Mouse (Mus musculus): Measurements from ENCODE around the gene Hoxb7.

Gene Hoxb7

GRCm38 (mm10) chr11:96287411-96287810, 988 bp downstream of the Hoxb7 start:
- no peak for DNase-seq

- no peak for DNase-seq
Observed at GRCm38 (mm10) chr11:96288455-96289221, 2.2 kb downstream of the Hoxb7 start.

- no peak for DNase-seq
Observed at GRCm38 (mm10) chr11:96289293-96289692, 2.9 kb downstream of the Hoxb7 start.

GRCm38 (mm10) chr11:96289837-96290236, 3.4 kb downstream of the Hoxb7 start:
- no peak for DNase-seq

- DNase-seq = no peak
Observed at GRCm38 (mm10) chr11:96290705-96291355, 4.4 kb downstream of the Hoxb7 start.

- no peak for DNase-seq
Observed at GRCm38 (mm10) chr11:96291681-96292564, 5.5 kb downstream of the Hoxb7 start, which contains the start of gene Hoxb6. Gene Hoxb6 (plus strand): TSS chr11:96292476.

GRCm38 (mm10) chr11:96292565-96293301, 6.3 kb downstream of the Hoxb7 start:
- DNase-seq = no peak

- no peak for DNase-seq
Observed at GRCm38 (mm10) chr11:96293302-96293921, 7.0 kb downstream of the Hoxb7 start.

- peak; percentile 70 for DNase-seq
Observed at GRCm38 (mm10) chr11:96294245-96295091, 8.0 kb downstream of the Hoxb7 start.

GRCm38 (mm10) chr11:96295092-96295835, 8.8 kb downstream of the Hoxb7 start:
- DNase-seq = no peak

GRCm38 (mm10) chr11:96296997-96297396, 10.6 kb downstream of the Hoxb7 start:
- no peak for DNase-seq

- DNase-seq = no peak
Observed at GRCm38 (mm10) chr11:96297428-96297827, 11.0 kb downstream of the Hoxb7 start.

- no peak for DNase-seq
Observed at GRCm38 (mm10) chr11:96297968-96298635, 11.7 kb downstream of the Hoxb7 start.

GRCm38 (mm10) chr11:96298895-96299667, 12.7 kb downstream of the Hoxb7 start:
- DNase-seq = peak; percentile 8

- no peak for DNase-seq
Observed at GRCm38 (mm10) chr11:96299781-96300180, 13.4 kb downstream of the Hoxb7 start.

- peak; percentile 4 for DNase-seq
Observed at GRCm38 (mm10) chr11:96300354-96301063, 14.1 kb downstream of the Hoxb7 start.

- DNase-seq = no peak
Observed at GRCm38 (mm10) chr11:96301064-96301431, 14.6 kb downstream of the Hoxb7 start.

- DNase-seq = no peak
Observed at GRCm38 (mm10) chr11:96301837-96302236, 15.4 kb downstream of the Hoxb7 start.
